Mouse (Mus musculus): ENCODE measurements around the gene Ccdc12.

DNA sequence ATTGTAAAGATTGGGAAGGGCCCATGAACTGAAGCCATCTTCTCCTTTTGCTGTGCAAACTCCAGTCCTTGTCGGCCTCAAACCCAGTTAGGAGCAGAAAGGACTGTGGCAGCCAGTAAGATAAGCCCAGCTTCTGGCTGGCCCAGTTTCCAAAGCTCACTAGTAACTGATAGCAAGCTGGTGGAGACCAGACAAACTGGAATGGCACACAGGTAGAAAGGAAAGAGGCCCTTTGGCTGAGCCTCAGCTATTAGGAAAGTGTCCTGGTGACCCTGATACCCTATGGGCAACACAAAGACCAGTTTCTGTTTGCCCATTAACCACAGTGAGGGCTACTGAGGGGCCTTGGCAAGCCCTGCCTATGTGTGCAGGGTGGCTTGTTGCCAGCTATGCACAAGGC is 46.5 kb downstream of the Ccdc12 start:
- TF ChIP-seq POLR2A (IDR thresholded peaks at IDR 0.05; ENCODE audit: low read depth, low read length) (no peak), CTCF (IDR thresholded peaks at IDR 0.05; ENCODE audit: borderline replicate concordance, insufficient read depth, low read length) (no peak)
